Mouse (Mus musculus) midbrain, embryonic 11.5 days (tissue): ENCODE measurements around the gene Kremen1. TPM values are rescaled to one million over a fixed set of nuclear protein-coding genes. Genes with fewer than 3 reads are reported as not detected.

Experiments used
- ATAC-seq: fragments of 200-750 bp; cut with Nextera tagmentation; 2 replicates; pipeline ENCODE4 v1.8.0; 2017; ENCODE audit warnings: moderate TSS enrichment, moderate library complexity; ENCODE audit not compliant: low FRiP score
- DNase-seq: peaks from one replicate; pipeline ENCODE4 v3.0.0; 2015; ENCODE audit warnings: low spot score; ENCODE audit errors: missing footprints
- H3K27ac ChIP-seq: fragments of 300-500 bp; sonication (generic); 2 replicates; pipeline ENCODE4 v1.5.1; 2014; ENCODE audit warnings: low read depth, low read length
- H3K27me3 ChIP-seq: fragments of 300-500 bp; sonication (generic); 2 replicates; pipeline ENCODE4 v1.6.1; 2014; ENCODE audit warnings: mild to moderate bottlenecking, low read length, moderate library complexity, mixed read lengths; ENCODE audit not compliant: control insufficient read depth, insufficient read depth
- H3K36me3 ChIP-seq: fragments of 300-500 bp; sonication (generic); 2 replicates; pipeline ENCODE4 v1.6.1; 2014; ENCODE audit warnings: mild to moderate bottlenecking, low read length, moderate library complexity, mixed read lengths; ENCODE audit not compliant: control insufficient read depth, insufficient read depth
- H3K4me1 ChIP-seq: fragments of 300-500 bp; sonication (generic); 2 replicates; pipeline ENCODE4 v1.6.1; 2014; ENCODE audit warnings: low read length; ENCODE audit not compliant: control insufficient read depth, insufficient read depth
- H3K4me2 ChIP-seq: fragments of 300-500 bp; sonication (generic); 2 replicates; pipeline ENCODE4 v1.6.1; 2014; ENCODE audit warnings: mild to moderate bottlenecking, moderate library complexity
- H3K4me3 ChIP-seq: fragments of 300-500 bp; sonication (generic); 2 replicates; pipeline ENCODE4 v1.5.1; 2014; ENCODE audit warnings: low read depth, low read length
- H3K9ac ChIP-seq: fragments of 300-500 bp; sonication (generic); 2 replicates; pipeline ENCODE4 v1.6.1; 2014; ENCODE audit warnings: low read length
- H3K9me3 ChIP-seq: fragments of 300-500 bp; sonication (generic); 2 replicates; pipeline ENCODE4 v1.6.1; 2016; ENCODE audit warnings: low read length; ENCODE audit not compliant: control insufficient read depth
- WGBS: fragments of 180-500 bp; shearing (Covaris S2); extraction: QIAGEN DNeasy Blood & Tissue Kit; methylation state at CpG from one replicate; pipeline ENCODE4 v1.1.7; 2014; 5-methylcytosine and 5-hydroxymethylcytosine counted together
- polyA plus RNA-seq: library from polyadenylated mRNA; unstranded; fragments of >200 nt; fragmentation: Nextera tagmentation; extraction: Ambion mirVana; gene quantifications from 2 replicates; pipeline ENCODE4 v1.2.1, GENCODE M21; 2014

Kremen1 gene
- polyA plus RNA-seq, 1 experiment from 2014 or later = 6.9 TPM

DNA sequence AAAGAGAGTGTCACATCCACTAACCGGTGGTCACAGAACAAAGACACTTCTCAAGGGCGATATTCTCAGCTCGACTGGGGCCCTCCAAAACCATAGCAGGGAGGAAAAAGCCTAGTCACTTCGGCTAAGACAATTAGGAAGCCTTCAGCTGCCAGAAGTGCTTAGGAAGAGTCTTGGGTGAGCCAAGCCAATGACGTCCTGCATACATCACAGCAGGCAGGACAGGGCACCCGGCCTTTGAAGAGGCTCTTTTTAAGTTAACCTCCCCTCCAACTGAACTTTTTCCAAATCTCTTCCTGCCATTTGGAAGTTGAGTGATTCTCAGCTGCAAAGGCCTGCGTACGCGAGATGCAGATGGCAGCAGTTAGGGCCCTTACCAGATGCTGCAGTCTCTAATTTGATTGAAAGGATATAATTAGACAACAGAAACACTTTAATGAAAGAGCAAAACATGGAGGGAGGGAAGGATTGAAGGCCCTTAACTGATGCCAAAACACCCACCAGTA is 5.8 kb downstream of the Kremen1 start:
- Histone ChIP-seq H3K4me1 (peaks cover 2% of the 10 kb centered on the region; the same call in 1 of the 2 replicates), H3K4me3 (no peak overlapping the region), H3K27ac (no peak overlapping the region; the same call in 1 of the 2 replicates), H3K4me2 (no peak overlapping the region), H3K9me3 (no peaks in the 10 kb centered on the region), H3K36me3 (no peaks in the 10 kb centered on the region), H3K9ac (no peak overlapping the region), H3K27me3 (peaks cover 3% of the 10 kb centered on the region; the same call in 1 of the 2 replicates)
- ATAC-seq = no peak
- no peak for DNase-seq
- WGBS = 49% methylated on average over 9 of the region's 9 CpGs

DNA sequence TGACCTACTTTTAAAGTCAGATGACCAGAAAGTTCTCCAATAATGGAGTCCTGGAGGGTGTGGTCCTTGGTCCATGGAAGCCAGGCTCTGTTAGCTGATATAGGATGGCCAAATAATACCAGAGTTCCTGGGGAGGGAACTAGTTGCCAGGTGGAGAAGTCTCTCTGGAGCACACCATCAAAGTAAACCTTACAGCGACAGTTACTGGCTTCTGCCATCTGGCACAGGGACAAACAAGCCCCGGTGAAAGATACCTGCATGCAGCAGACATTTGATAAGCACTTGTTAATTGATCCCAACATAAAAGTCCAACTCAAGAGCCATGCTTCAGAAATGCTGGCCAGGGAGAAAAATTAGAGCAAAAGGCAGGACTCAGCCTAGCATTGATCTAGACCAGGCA is 7.3 kb downstream of the Kremen1 start:
- no peaks in the 10 kb centered on the region; the same call in 1 of the 2 replicates for H3K4me1 ChIP-seq
- 88% methylated on average over 2 of the region's 2 CpGs for WGBS
- no peak overlapping the region for H3K9ac ChIP-seq
- no peak for ATAC-seq
- DNase-seq = no peak
- H3K27ac ChIP-seq = no peak overlapping the region
- no peaks in the 10 kb centered on the region for H3K27me3 ChIP-seq
- no peaks in the 10 kb centered on the region for H3K9me3 ChIP-seq
- no peaks in the 10 kb centered on the region for H3K36me3 ChIP-seq
- H3K4me3 ChIP-seq = no peak overlapping the region
- H3K4me2 ChIP-seq = no peak overlapping the region

DNA sequence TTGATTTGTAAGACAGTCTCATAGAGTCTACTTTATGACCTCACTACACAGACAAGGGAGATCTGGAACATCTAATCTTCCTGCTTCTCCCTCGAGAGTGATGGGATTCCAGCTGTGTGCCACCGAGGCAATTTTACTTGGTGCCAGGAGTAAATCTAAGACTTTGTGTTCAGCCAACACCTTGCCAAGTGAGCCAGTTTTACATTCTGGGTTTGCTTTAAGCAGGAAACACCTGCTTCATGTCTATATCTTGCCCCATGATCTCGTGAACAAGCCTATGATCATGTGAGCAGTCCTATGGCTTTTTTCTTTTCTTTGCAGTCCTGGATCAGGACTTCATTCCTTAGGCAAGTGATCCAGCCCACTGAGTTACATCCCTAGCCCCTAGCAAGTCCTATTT is 7.8 kb downstream of the Kremen1 start:
- Histone ChIP-seq H3K4me2 (no peak overlapping the region), H3K36me3 (no peaks in the 10 kb centered on the region), H3K9me3 (no peaks in the 10 kb centered on the region), H3K4me3 (no peak overlapping the region), H3K9ac (no peak overlapping the region), H3K27ac (no peak overlapping the region), H3K27me3 (no peaks in the 10 kb centered on the region), H3K4me1 (no peaks in the 10 kb centered on the region; the same call in 1 of the 2 replicates)
- WGBS = 73% methylated on average over 3 of the region's 3 CpGs
- ATAC-seq (no peak), DNase-seq (no peak)

DNA sequence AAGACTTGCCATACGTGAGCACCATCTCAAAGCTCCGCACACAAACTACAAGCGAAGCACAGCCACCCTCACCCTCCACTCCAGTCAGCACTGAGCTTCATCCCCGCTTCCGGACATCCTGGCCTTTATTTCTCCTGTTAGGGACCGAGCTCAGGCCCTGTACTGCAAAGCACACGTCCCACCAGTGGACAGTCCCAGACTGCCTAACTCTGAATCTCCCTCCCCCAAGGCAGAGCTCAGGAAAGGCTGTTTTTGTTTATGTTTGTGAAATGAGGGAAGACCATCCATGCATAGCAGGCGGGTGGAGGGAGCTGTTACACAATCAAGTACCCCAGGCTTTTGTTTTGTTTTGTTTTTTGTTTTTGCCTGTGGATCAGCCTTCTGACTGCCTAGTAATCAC is 8.6 kb downstream of the Kremen1 start:
- Histone ChIP-seq H3K4me1 (no peaks in the 10 kb centered on the region; the same call in 1 of the 2 replicates), H3K27ac (no peak overlapping the region), H3K9me3 (no peaks in the 10 kb centered on the region), H3K27me3 (no peaks in the 10 kb centered on the region), H3K36me3 (no peaks in the 10 kb centered on the region), H3K4me2 (no peak overlapping the region), H3K9ac (no peak overlapping the region), H3K4me3 (no peak overlapping the region)
- WGBS = 79% methylated on average over 8 of the region's 8 CpGs
- no peak for DNase-seq
- no peak for ATAC-seq

DNA sequence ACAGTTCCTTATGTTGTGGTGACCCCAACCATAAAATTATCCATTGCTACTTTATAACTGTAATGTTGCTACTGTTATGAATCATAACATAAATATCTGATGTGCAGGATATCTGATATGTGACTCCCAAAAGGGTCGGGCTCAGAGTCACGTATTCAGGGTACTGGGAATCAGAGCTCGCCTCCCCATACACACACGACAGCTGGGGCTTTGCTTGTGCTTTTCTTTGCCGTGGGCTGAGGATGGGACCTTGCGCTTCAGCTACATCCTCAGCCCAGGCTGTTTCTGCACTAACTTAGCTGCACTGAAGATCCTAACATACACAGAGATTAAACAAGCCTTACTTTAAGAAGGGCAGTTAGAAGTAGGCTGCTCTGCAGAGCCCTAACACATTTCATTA is 10.2 kb downstream of the Kremen1 start:
- Histone ChIP-seq H3K27ac (no peak overlapping the region), H3K4me3 (no peak overlapping the region), H3K9me3 (no peaks in the 10 kb centered on the region), H3K9ac (no peak overlapping the region), H3K27me3 (no peaks in the 10 kb centered on the region), H3K4me1 (no peaks in the 10 kb centered on the region; the same call in 1 of the 2 replicates), H3K4me2 (no peak overlapping the region), H3K36me3 (no peaks in the 10 kb centered on the region)
- ATAC-seq = no peak
- WGBS = 75% methylated on average over 6 of the region's 6 CpGs
- no peak for DNase-seq

DNA sequence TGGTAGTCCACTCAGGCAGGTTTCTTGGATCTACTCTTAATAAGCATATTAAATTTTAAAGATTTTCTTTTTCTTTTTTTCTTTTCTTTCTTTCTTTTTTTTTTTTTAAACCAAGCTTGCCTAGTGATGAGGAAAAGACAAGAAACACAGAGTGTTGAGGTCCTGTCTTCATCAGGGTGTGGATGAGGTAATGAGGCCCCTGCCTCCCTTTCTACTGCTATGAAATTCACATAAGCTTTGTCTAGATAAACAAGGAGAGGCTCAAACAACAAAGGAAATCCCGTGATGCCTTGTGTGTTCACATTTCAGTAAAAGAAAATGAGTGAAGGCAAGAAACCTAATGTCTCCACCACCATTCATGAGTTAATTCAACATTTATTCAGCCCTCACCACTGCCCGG is 13.2 kb downstream of the Kremen1 start:
- Histone ChIP-seq H3K4me1 (no peaks in the 10 kb centered on the region; the same call in 1 of the 2 replicates), H3K27ac (no peak overlapping the region), H3K36me3 (no peaks in the 10 kb centered on the region), H3K4me3 (no peak overlapping the region), H3K9me3 (no peaks in the 10 kb centered on the region), H3K4me2 (no peak overlapping the region), H3K27me3 (no peaks in the 10 kb centered on the region), H3K9ac (no peak overlapping the region)
- 43% methylated on average over 2 of the region's 2 CpGs for WGBS
- ATAC-seq (no peak), DNase-seq (no peak)

DNA sequence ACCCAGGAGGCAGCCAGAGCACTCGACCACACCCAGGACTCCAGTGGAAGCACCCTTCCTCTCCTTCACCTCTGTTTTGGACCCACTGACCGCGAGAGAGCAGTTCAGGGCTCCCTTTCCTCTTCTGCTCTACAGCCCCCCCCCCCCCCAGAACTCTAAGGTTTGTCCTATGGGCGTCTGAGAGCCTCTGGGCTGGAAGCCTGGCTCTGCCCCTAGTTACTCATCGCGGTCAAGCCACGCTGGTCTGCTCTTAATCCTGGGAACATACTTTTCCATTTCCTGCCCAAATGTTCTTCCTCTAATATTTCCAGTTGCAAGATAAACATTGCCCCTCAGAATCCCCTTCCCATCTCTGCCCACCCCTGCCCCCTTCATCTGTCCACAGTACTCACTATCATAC is 15.9 kb downstream of the Kremen1 start:
- no peak for ATAC-seq

DNA sequence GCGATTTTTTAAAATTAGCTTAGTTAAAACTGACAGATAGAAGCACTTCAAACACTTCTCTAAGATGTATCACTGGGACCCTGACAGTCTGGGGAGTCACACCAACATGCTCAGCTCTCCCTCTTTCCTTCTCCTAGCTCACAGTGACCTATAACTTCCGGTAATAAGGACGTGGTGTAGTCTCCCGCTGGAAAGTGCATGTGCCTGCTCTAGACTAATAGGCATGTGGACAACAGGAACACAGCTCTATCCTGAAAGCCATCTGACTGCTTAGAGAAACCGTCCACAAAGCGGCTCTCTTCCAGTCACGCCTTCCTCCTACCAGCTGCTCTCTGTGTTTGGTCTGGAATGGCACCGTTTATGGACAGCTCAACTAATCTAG is 16.6 kb downstream of the Kremen1 start:
- Histone ChIP-seq H3K9me3 (no peaks in the 10 kb centered on the region), H3K4me3 (no peak overlapping the region), H3K4me2 (no peak overlapping the region), H3K36me3 (no peaks in the 10 kb centered on the region; the same call in 1 of the 2 replicates), H3K9ac (no peak overlapping the region), H3K27ac (no peak overlapping the region), H3K27me3 (no peaks in the 10 kb centered on the region), H3K4me1 (peaks cover 12% of the 10 kb centered on the region)
- DNase-seq (no peak), ATAC-seq (no peak)
- WGBS = 76% methylated on average over 8 of the region's 8 CpGs

More for the DNA sequence above, 15.9 kb downstream of the Kremen1 start:
- 83% methylated on average over 5 of the region's 7 CpGs for WGBS
- H3K9ac ChIP-seq = no peak overlapping the region
- no peak overlapping the region for H3K4me2 ChIP-seq
- peaks cover 5% of the 10 kb centered on the region for H3K4me1 ChIP-seq
- H3K36me3 ChIP-seq = no peaks in the 10 kb centered on the region; the same call in 1 of the 2 replicates
- H3K4me3 ChIP-seq = no peak overlapping the region
- H3K9me3 ChIP-seq = no peaks in the 10 kb centered on the region
- H3K27me3 ChIP-seq = no peaks in the 10 kb centered on the region
- H3K27ac ChIP-seq = no peak overlapping the region
- DNase-seq = no peak

DNA sequence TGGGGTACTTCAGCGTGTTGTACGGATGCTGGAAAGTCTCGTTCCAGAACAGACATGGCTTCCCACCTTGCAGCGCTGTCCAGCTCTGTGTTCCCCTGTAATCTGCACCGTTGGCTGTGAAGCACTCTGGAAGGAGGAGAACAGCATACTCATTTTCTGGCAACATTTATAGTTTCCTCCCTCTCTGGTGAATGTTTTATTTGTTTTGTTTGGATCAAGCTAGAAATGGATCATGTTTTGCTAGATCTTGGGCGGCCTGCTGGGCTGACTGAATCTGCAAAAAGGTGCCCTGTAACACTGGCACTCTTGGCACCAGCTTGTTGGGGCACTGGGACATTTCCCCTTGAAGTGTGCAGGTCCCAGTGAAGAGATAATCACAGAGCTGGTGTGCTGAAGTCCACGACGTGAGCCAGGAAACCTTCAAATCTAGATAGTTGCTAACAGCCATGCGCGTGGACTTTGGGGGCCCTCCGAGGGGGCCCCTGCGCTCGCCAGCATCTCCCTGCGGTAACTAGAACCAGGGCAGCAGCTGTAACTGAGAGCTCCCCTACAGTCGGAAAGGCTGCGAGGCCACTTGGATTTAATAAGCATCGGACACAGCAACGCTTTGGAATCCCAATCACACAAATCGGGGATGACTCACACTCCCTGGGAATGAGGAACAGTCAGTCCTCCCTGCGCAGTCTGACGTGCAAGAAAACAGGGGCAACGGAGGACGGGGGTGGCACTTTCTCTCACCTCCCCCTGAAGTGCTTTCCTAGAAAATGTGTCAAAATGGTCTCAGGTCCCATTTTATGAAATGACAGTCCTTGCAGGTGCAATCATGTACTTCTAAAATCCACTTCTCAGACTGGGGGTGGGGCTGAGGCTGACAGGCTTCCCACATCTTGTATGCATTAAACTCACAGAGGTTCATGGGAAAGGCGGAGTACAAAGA is 17.3 kb downstream of the Kremen1 start:
- H3K27ac ChIP-seq = no peak overlapping the region
- DNase-seq = no peak
- no peak for ATAC-seq
- H3K4me1 ChIP-seq = peaks cover 18% of the 10 kb centered on the region
- no peaks in the 10 kb centered on the region for H3K9me3 ChIP-seq
- H3K9ac ChIP-seq = no peak overlapping the region
- 71% methylated on average over 24 of the region's 24 CpGs for WGBS
- H3K27me3 ChIP-seq = no peaks in the 10 kb centered on the region
- no peaks in the 10 kb centered on the region; the same call in 1 of the 2 replicates for H3K36me3 ChIP-seq
- H3K4me2 ChIP-seq = no peak overlapping the region
- H3K4me3 ChIP-seq = no peak overlapping the region
